Mouse (Mus musculus) lung, embryonic 14.5 days (tissue): ENCODE measurements at regions not wholly inside any gene's neighbourhood (a gene's known extent, or its start where the extent isn't known, plus 50 kb on each side); places are given as distances from the start of the nearest gene placed in this dataset.

Experiments
- ATAC-seq: fragments of 200-750 bp; cut with Nextera tagmentation; 2 replicates; pipeline ENCODE4 v1.8.0; 2017; ENCODE audit warnings: mild to moderate bottlenecking, moderate TSS enrichment, moderate library complexity; ENCODE audit not compliant: insufficient read depth
- DNase-seq: peaks from one replicate; pipeline ENCODE4 v3.0.0-alpha.2; 2015
- H3K27ac ChIP-seq: fragments of 300-500 bp; sonication (generic); 2 replicates; pipeline ENCODE4 v1.5.1; 2014; ENCODE audit warnings: low read depth, mild to moderate bottlenecking, moderate library complexity
- H3K27me3 ChIP-seq: fragments of 300-500 bp; sonication (generic); 2 replicates; pipeline ENCODE4 v1.6.1; 2014; ENCODE audit warnings: low read length, control low read depth; ENCODE audit not compliant: insufficient read depth
- H3K36me3 ChIP-seq: fragments of 300-500 bp; sonication (generic); 2 replicates; pipeline ENCODE4 v1.6.1; 2014; ENCODE audit warnings: control low read depth; ENCODE audit not compliant: insufficient read depth
- H3K4me1 ChIP-seq: fragments of 300-500 bp; sonication (generic); 2 replicates; pipeline ENCODE4 v1.6.1; 2014; ENCODE audit warnings: antibody characterized with exemption, control low read depth; ENCODE audit not compliant: insufficient read depth
- H3K4me2 ChIP-seq: fragments of 300-500 bp; sonication (generic); 2 replicates; pipeline ENCODE4 v1.6.1; 2014; ENCODE audit warnings: mild to moderate bottlenecking
- H3K4me3 ChIP-seq: fragments of 300-500 bp; sonication (generic); 2 replicates; pipeline ENCODE4 v1.5.1; 2014; ENCODE audit warnings: low read depth, low read length
- H3K9ac ChIP-seq: fragments of 300-500 bp; sonication (generic); 2 replicates; pipeline ENCODE4 v1.6.1; 2014
- H3K9me3 ChIP-seq: fragments of 300-500 bp; sonication (generic); 2 replicates; pipeline ENCODE4 v1.6.1; 2016; ENCODE audit warnings: low read depth, low read length, control low read depth
- CTCF ChIP-seq: IDR thresholded peaks from 2 replicates; pipeline ENCODE4 v1.5.1; 2016; ENCODE audit warnings: antibody characterized with exemption, low read depth
- WGBS: fragments of 180-500 bp; shearing (Covaris S2); extraction: QIAGEN DNeasy Blood & Tissue Kit; methylation state at CpG from one replicate; pipeline ENCODE4 v1.1.7; 2014; 5-methylcytosine and 5-hydroxymethylcytosine counted together

GRCm38 (mm10) chr5:64602996-64603755, 200.0 kb upstream of the Klf3 start:
- ATAC-seq (no peak), DNase-seq (no peak)
- Histone ChIP-seq H3K27me3 (no peaks in the 10 kb centered on the region), H3K9me3 (no peaks in the 10 kb centered on the region), H3K9ac (no peak overlapping the region), H3K4me1 (peaks cover 17% of the 10 kb centered on the region), H3K4me3 (no peak overlapping the region), H3K36me3 (no peaks in the 10 kb centered on the region), H3K4me2 (no peak overlapping the region), H3K27ac (no peak overlapping the region)
- TF ChIP-seq CTCF, result no peak
- WGBS, result 88% methylated on average over 11 of the region's 11 CpGs

- no peak for TF ChIP-seq CTCF
- H3K27ac ChIP-seq, result no peak overlapping the region
- no peak overlapping the region for H3K4me3 ChIP-seq
- H3K4me1 ChIP-seq, result peaks cover 13% of the 10 kb centered on the region
- no peak overlapping the region for H3K9ac ChIP-seq
- no peaks in the 10 kb centered on the region for H3K36me3 ChIP-seq
- H3K4me2 ChIP-seq, result no peak overlapping the region
- no peaks in the 10 kb centered on the region for H3K27me3 ChIP-seq
- DNase-seq, result no peak
- no peaks in the 10 kb centered on the region for H3K9me3 ChIP-seq
- no peak for ATAC-seq
Measured at GRCm38 (mm10) chr5:64605171-64605570, 198.0 kb upstream of the Klf3 start.

- Histone ChIP-seq H3K9ac (no peak overlapping the region), H3K4me1 (peaks cover 13% of the 10 kb centered on the region), H3K4me2 (no peak overlapping the region), H3K27me3 (no peaks in the 10 kb centered on the region), H3K9me3 (no peaks in the 10 kb centered on the region), H3K4me3 (no peak overlapping the region), H3K27ac (no peak overlapping the region), H3K36me3 (no peaks in the 10 kb centered on the region)
- no peak for TF ChIP-seq CTCF
- DNase-seq (no peak), ATAC-seq (no peak)
- 41% methylated on average over 5 of the region's 5 CpGs for WGBS
Measured at GRCm38 (mm10) chr5:64605991-64606390, 197.2 kb upstream of the Klf3 start.

GRCm38 (mm10) chr5:64609378-64610087, 193.7 kb upstream of the Klf3 start:
- TF ChIP-seq CTCF, result no peak
- no peak for DNase-seq
- peak overlapping the region; percentile 91 for H3K27ac ChIP-seq
- ATAC-seq, result no peak
- H3K4me2 ChIP-seq, result no peak overlapping the region
- no peaks in the 10 kb centered on the region for H3K36me3 ChIP-seq
- no peak overlapping the region for H3K4me3 ChIP-seq
- WGBS, result 72% methylated on average over 3 of the region's 3 CpGs
- H3K9me3 ChIP-seq, result no peaks in the 10 kb centered on the region
- peaks cover 15% of the 10 kb centered on the region for H3K4me1 ChIP-seq
- H3K27me3 ChIP-seq, result no peaks in the 10 kb centered on the region
- no peak overlapping the region for H3K9ac ChIP-seq

- Histone ChIP-seq H3K4me2 (peak overlapping the region; percentile 37), H3K27me3 (no peaks in the 10 kb centered on the region), H3K27ac (peak overlapping the region; percentile 91), H3K9me3 (no peaks in the 10 kb centered on the region), H3K9ac (no peak overlapping the region), H3K4me1 (peaks cover 15% of the 10 kb centered on the region), H3K4me3 (no peak overlapping the region), H3K36me3 (no peaks in the 10 kb centered on the region)
- ATAC-seq, result no peak; the same call in none of the 2 replicates
- no peak for TF ChIP-seq CTCF
- WGBS, result 4% methylated on average over 3 of the region's 3 CpGs
- no peak for DNase-seq
Measured at GRCm38 (mm10) chr5:64610146-64610545, 193.0 kb upstream of the Klf3 start.

GRCm38 (mm10) chr5:64610562-64611405, 192.4 kb upstream of the Klf3 start:
- Histone ChIP-seq H3K36me3 (no peaks in the 10 kb centered on the region), H3K4me3 (no peak overlapping the region), H3K9me3 (no peaks in the 10 kb centered on the region), H3K4me1 (peaks cover 15% of the 10 kb centered on the region), H3K9ac (peak overlapping the region; percentile 27), H3K27me3 (no peaks in the 10 kb centered on the region), H3K27ac (peak overlapping the region; percentile 91), H3K4me2 (peak overlapping the region; percentile 37)
- DNase-seq (peak; percentile 96), ATAC-seq (peak; percentile 96)
- no peak for TF ChIP-seq CTCF
- 13% methylated on average over 13 of the region's 13 CpGs for WGBS

GRCm38 (mm10) chr5:64612017-64612416, 191.2 kb upstream of the Klf3 start:
- Histone ChIP-seq H3K27me3 (no peaks in the 10 kb centered on the region), H3K9ac (no peak overlapping the region), H3K4me2 (no peak overlapping the region), H3K36me3 (no peaks in the 10 kb centered on the region), H3K4me3 (no peak overlapping the region), H3K27ac (no peak overlapping the region; the same call in 1 of the 2 replicates), H3K4me1 (peaks cover 15% of the 10 kb centered on the region), H3K9me3 (no peaks in the 10 kb centered on the region)
- ATAC-seq (no peak), DNase-seq (no peak)
- TF ChIP-seq CTCF, result no peak
- WGBS, result 75% methylated on average over 7 of the region's 7 CpGs
